Mouse (Mus musculus) mesoderm, embryonic 11.5 days (tissue): ENCODE results near the gene Ptprcap.
A peak's percentile ranks its signal among the peaks of the same experiment; 100 is the strongest.

Experiments used
- DNase-seq: peaks from one replicate; pipeline ENCODE4 v3.0.0-alpha.2; 2012; ENCODE audit warnings: low read depth, low spot score

Gene Ptprcap

DNA sequence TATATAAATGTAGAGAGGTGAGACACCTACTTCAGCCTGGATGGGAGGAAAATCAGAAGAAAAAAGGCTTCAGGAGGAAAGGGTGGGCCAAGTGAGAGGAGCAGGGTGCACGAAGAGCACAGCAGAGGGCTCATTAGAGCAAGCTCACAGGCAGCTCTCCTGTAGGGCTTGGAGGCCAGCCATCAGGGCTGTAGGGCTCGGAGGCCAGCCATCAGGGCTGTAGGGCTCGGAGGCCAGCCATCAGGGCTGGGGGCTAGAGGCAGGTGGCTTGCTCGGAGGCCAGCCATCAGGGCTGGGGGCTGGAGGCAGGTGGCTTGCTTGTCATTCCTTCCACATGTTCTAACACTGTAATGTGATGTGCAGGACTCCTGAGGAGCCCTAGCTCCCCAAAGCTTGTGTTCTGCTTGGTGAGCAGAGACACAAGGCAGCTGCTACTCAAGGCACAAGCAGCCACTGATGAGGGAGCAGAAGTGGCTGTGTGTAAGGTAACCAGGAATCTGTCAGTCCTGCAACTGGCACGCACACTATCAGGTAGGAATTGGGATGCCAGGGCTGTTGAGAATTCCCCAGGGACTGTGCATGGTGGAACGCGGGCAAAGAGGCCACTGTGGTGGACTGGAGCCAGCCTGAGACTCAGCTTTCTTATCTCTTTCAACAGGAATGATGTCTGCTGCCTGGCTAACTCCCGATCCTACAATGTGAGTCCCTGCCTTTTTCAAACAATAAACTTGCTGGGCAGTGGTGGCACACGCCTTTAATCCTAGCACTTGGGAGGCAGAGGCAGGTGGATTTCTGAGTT lies 13.5 kb downstream of the Ptprcap start:
- no peak for DNase-seq

DNA sequence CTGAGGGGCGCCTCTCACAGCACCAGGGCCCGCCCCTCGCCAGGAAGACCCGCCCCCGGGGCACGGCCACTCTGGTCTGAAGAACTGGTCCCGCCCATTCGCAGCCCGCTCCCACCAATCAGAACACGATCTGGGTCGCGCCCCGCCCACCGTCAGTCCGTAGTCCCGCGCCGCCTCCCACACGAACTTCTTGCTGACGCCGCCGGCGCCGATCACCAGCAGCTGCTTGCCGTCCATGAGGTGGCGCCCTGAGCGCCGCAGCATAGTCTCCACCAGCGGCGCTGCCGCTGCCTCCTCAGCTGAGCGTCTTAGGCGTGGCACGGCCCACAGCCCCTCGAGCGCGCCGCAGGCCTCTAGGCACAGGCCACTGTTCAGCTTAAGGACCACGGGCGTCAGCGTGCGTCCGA lies 16.0 kb downstream of the Ptprcap start:
- peak; percentile 99 for DNase-seq

DNA sequence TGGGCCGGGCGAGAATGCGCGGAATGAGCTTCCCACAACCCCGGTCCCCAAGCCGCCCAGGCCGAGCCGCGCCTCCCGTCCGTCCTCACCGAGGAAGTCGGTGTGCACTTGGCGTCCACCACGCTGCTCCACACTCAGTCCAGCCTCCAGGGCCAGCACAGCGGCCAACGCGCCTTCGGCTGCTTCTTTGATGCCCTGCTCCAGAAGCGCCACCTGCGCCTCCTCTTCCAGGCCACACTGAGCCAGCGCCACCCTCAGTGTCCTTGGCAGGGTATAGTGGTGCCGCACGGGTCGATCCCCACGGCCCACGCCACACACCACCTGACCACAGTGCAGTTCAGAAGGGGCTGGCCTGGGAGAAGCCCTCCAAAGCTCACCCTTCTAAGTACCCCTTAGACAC lies 16.4 kb downstream of the Ptprcap start:
- DNase-seq: no peak

DNA sequence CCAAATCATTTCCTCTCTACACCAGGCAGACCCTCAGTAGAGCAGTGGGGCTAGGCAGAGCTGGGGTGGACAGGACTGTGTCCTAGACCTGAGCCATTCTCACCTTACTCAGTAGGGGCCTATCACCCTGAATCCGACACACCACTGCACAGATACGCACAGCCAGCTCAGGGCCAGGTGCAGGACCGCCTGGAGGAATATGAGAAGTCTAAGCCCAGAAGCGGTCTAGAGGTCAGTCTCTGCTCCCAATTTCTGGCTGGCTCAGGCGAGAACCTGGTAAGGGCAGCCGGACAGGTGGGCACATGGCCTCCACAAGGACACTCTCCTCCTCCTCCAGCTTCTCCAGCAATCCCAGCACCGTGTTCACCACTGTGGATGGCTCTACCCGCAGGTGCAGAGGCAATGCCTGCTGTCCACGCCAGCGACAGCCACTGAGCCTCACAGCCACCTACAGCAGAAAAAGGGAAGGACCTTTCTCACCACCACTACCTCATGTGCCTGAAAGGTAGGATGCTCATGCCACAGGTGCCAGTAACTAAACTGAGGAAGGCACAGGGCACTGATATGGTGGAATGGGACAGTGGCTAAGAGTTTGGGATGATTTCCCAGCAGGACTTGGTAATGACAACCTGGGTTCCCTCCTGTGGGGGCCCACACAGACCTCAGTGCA lies 17.5 kb downstream of the Ptprcap start:
- no peak for DNase-seq

DNA sequence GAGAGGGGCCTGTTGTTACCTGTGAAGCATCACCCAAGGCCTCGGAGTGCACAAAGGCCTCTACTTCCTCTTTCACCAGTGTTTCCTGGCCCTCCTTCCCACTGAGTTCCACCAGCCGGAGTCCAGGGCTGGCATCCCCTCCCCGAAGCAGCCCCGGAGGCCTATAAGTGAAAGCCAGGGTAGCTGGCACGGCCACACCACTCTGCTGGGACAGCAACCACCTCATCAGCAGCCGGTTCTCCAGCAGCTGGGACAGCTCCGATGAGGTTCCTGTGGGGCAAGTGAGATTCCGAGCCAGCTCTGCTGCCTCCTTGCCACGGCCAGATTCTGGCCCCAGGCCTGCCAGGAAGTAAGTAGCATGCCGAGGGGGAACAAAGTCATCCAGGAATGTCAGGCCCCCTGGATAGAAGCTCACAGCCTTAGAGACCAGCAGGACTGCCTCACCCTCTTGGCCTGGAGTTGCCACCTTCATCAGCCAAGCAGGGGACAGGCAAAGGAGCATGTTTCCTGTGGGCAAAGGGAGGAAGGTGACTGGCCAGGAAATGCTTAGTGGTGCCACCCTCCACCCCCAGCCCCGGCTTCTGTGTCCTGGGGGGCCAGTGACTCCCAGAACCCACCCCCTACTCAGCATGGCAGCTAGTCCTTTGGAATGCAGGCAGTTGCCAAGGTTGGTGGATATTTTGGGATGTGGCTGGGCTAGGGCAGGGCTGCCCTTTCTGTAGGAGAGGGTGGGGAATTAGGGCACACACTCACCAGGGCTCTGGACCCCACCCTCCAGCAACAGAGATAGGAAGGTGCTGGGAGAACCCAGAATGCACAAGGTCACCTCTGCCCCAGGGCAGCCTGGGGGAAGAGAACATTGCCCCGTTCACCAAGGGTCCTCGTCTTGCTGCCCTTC lies 18.2 kb downstream of the Ptprcap start:
- DNase-seq: no peak

DNA sequence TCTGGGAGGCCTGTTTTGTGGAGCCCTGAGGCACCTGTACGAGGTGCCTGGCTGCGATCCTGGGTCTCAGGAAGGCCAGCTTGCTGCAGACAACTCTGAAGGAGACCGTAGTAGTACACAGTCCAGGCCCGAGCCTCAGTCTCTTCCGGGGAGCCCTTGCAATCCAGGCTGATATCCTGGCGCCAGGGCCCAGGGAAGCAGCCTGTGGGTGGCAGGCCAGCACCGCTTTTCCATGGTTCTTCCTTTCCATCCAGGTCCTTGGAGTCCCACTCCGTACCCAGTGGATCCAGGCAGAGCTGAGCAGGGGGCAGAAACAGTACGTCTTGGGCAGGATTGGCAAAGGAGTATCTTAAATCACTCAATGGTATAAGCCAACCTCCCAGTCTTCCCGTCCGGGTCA lies 19.5 kb downstream of the Ptprcap start:
- no peak for DNase-seq

DNA sequence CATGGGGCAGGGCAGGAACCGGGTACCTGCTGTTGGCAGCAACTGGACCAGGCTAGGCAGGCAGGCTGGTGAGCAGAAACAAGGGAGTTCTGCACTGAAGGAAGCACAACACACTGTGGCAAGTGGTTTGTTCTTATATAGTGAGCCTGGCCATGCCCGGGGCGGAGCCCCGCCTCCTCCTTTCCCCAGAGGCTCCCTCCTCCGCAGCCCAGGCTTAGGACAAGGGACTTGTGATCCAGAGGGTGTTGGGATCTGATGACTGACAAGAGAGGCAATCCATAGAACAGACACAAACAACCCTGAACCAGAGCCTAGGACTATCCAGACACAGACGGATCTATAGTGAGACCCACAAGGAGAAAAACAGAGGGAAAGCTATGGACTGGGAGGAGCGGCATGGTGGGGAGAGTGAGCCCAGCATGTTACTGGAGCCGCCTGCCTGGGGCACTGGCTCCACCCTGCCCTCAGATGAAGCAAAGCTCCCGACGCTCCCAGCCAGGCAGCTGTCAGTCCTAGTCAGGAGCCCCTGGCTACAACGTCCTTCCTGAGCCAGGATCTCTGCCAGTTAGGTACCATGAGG lies 22.1 kb downstream of the Ptprcap start, which contains the start of gene Carns1:
TSS of gene Carns1 (minus strand) at position 112 of the 580 bp plus-strand sequence.
- DNase-seq: peak; percentile 31

DNA sequence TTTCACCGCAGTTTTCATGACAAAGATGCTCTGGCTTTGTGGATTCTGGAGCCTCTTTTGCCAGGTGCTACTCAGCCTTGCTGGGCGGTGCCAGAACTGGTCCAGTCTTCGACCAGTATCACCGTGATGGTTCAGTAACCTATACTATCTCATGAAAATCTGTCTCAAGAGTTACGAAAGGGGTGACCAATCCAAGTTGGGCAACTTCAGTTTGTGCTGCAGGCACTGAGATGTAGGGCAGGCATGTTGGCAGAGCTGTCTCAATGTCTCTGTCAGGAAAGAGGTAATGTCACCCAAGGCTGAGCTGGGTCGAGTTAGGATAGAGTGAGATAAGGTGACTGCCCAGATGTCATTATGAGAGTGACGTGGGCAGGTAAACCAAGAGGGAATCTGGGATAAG lies 27.0 kb downstream of the Ptprcap start:
- no peak for DNase-seq

DNA sequence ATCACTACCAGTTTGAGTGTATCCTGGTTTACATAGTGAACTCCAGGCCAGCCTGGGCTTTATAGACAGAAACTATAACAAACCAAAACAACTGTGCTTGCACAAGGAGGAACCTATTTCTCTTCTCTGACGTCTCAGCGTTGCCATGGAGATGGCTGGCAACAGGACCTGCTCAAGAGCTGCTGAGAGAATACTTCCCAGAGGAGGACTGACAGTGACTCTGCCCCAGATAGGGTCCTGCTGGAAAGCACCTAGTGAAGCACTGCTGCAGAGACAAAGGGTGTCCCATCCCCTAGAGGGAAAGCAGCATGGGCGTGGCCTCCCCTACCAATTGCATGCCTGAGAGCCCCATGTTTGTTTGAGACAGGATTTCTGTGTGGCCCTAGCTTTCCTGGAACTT lies 28.5 kb downstream of the Ptprcap start:
- DNase-seq: peak; percentile 63

DNA sequence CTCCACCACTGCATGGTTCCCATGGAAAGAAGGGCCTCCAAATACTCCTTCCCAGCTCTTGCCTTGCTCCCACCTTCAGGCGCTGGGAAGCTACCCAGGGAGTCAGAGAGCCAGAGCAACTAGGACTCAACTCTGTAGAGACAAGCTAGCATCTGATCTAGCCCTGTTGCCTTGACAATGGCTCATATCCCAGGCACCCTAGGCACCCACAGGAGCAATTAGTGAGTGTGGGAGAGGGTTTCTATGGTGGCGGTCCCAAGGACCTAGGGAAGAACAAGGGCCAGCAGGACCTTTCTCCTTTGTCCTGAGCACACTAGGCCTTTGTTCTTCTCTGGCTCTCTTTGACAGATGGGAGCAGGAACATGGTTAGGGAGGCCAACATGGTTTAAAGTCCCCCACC lies 30.3 kb downstream of the Ptprcap start:
- no peak for DNase-seq

DNA sequence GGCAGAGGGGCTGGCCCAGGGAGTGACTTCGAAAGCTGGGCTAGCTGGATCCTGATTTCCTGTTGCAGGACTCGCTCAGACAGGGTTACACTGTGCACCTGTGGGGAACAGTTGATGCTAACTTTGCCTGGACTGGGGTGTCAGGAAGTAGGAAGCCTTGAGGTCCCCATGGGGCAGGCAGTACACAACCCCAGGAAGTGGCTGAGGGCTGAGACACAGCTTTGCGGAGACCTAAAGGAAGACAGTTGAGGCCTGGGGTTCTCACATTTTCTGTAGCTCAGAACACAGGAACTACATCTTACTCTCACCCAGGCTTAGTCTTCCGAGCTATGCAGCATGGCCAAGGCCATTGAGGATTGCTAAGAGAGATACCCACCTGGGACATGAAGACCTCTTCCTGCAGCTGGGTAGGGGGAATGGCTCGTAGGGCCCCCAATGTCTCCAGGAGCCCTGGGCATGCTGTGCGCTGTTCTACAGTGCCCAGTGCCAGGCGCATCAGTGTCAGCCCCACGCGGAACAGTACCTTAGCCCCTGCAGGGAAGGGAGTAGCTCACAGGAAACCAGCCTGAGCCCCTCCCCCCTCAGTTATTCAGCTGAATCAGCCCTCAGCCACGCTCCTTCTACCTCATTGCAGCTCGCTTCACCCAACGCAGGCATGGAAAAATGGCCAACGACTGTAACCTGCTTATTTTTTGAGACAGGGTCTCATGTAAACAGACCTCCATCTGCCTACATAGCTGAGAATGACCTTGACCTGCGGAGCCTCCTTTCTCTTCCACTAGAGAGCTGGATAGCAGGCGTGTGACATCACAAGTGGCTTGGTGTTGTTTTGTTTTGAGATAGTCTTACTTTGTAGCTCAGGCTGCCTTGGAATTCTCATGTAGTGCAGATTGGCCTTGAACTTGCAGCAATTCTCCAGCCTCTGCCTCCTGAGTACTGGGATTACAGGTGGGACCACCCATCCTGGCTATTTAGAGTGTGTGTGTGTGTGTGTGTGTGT lies 31.9 kb downstream of the Ptprcap start:
- DNase-seq: no peak

DNA sequence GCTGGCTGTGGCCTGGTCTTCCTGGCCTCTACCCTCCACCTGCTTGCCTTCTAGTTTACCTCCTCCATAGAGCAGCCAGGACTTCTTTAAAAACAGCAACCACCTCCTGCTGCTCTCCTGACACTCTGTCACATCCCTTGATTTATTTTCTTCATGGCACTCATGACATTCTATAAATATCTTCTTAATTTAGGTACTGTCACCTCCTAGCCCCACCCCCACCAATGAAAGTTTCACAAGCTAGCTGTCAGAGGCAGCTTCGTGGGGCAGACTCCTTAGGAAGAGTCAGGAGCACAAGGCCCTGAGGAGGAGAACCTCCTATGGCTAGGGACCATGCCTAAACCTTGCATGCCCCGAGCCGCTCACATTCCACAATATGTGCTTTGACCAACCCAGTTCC lies 33.9 kb downstream of the Ptprcap start:
- no peak for DNase-seq

DNA sequence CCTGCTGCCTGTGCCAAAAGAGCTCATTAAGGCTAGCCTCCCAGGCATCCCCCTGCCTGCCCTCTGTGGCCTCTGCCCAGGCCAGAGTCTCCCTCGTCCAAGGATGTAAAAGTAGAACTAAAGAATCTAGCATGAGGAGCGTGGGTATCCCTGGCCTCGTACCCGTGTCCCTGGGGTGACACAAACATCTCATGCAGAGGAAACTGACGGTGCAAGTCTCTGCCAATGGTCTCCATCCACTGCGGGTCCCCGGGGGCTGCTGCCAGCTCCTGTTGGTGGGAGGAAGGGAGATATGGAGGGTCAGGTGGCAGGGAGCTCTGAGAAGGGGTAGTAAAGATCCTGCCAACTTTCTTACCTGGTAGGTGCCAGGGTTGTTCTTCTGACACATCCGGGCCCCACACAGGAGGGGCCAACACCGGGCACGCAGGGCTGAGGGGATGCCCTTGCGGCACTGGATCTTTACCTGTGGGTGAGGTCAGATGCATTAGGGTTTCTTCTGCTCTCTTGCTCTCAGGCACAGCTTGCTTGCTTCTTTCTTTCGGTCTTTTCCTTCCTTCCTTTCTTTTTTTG lies 35.7 kb downstream of the Ptprcap start:
- DNase-seq: no peak

DNA sequence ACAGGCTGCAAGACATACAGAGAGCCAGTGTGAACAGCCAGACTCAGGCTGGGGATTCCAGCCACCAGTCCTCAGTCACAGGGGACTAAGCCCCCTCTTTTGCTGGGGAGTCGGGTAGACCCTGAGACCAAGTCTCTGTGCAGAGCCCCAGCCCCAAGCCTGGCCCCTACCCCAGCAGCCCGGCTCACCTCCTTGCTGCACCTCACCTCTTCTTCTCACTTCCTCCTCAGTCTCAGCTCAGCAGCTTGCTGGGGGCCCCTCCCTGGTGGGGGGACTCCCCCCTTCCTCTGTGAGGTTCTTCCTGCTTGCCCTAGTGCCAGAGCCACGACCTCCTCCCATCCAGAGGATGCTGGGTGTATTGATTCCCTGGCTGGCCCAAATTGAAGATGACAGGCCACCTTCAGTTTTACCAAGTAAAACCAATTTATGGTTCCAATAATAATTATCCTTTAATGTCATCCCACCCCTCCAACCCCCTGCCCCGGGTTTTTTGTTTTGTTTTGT lies 37.5 kb downstream of the Ptprcap start, which contains the start of gene Tbc1d10c:
TSS of gene Tbc1d10c (minus strand) at position 454 of the 504 bp plus-strand sequence.
- DNase-seq: no peak

DNA sequence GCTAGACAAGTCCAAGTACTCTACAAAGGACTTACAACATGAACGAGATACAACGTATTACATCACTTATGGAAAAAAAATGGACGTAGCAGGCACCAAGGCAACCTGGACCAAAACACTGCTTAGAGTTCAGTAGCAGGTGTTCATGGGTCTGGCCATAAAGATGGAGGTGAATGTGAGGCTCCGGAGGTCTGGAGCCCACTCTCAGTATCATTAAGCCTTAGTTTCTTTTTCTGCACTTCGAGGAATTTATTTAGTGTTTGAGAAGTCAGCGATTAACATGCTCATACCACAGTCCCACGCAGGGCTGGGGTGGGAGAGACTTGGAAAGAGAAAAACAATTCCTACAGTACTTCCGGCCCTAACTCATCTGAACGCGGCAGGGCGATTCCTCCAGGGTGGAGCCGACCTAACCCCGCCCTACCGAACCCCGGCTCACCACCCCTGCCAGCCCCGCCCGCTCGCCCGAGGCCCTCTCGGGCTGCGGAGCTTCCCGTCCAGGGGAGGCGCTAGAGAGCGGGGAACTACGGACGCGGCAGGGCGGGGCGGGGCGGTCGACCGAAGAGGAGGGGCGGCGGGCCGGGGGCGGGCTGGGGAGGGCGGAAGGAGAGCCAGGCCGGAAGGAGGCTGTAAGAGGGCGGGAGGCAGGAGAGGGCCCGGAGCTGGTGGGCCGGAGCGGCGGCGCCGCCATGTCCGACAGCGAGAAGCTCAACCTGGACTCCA lies 38.3 kb downstream of the Ptprcap start, which contains the start of gene Ppp1ca:
TSS of gene Ppp1ca (plus strand) at position 538 of the 723 bp plus-strand sequence.
- peak; percentile 96 for DNase-seq

DNA sequence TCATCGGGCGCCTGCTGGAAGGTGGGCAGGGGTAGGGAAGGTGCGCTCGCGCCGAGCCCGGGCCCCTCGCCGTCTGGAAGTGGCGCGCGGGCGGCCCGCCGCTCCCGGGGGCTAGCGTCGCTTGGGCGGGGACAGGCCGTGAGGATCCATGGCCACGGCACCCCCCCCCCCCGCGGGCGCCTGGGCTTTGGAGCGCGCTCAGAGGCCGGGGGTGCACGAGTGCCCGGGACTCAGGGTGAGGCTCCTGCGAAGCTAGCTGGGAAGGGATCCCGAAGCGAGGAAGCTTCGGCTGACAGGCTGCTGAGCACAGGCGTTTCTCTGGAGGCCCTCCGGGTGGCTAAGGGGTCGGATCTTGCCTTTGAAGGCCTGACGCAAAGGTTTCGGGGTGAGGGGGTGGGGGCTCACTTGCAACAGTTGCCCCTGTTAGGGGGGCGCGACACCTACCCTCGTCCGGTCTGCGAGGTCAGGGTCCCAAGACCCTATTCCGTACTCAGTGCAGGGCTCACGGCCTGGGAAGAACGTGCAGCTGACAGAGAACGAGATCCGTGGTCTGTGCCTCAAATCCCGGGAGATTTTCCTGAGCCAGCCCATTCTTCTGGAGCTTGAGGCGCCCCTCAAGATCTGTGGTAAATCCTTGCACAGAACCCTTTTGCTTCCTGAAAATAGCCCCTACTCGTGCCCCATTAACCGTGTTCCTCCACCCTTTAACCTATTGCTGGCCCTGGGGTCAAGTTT lies 39.0 kb downstream of the Ptprcap start:
- peak; percentile 43 for DNase-seq

DNA sequence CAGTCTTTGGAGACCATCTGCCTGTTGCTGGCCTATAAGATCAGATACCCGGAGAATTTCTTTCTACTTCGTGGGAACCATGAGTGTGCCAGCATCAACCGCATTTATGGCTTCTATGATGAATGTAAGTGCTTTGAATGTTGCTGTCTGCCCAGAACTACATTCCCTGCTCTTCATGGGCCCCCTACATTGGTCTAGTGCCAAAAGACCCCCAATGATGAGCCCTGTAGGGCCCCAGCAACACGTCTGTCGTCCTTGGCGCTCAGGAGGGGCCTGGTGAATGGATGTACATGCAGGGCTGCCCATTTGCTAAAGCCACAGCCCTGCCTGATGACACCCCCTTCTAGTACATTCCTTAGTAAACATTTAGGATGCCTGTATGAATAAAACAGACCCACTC lies 39.7 kb downstream of the Ptprcap start:
- no peak for DNase-seq

DNA sequence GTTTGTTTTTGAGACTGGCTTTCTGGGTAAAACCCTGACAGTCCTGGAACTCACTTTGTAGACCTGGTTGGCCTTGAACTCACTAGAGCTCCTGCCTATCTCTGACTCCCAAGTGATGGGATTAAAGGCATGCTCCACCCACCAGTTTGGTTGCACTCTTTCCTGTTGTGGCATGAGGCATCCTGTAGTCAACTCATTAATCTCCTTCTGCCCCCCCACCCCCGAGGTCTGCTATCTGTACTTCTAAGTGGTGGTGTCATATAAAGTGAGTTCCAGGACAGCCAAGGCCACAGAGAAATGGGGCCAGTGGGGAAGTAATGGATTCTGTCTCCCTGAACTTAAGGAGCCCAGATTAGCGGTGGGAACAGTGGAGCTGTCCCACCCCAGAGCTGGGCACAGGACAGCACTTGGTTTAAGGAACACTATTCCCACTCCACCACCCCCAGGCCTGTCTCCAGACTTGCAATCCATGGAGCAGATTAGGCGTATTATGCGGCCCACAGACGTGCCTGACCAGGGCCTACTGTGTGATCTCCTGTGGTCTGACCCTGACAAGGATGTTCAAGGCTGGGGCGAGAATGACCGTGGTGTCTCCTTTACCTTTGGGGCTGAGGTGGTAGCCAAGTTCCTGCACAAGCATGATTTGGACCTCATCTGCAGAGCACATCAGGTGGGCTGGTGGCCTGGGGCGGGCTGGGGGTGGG lies 40.8 kb downstream of the Ptprcap start:
- DNase-seq: no peak
